Mouse (Mus musculus): Measurements from ENCODE around the gene Tor3a.

GRCm38 (mm10) chr1:156648705-156649104 lies 25.5 kb downstream of the Tor3a start:
- no peak for TF ChIP-seq POLR2A (IDR thresholded peaks at IDR 0.05; ENCODE audit: control insufficient read depth in 1 of 2, insufficient read depth in 1 of 2, low read depth in 1 of 2, low read length in 2 of 2, poor library complexity in 1 of 2)
- no peak for TF ChIP-seq MAZ (IDR thresholded peaks at IDR 0.05; ENCODE audit: low read depth, low read length)
- TF ChIP-seq CTCF (IDR thresholded peaks at IDR 0.05 in 2 of 3, conservative IDR thresholded peaks at IDR 0.05 in 1 of 3; ENCODE audit: control insufficient read depth in 1 of 3, insufficient read depth in 1 of 3, low read depth in 2 of 3, low read length in 3 of 3, poor library complexity in 1 of 3, severe bottlenecking in 1 of 3), result no peak
- TF ChIP-seq USF1 (IDR thresholded peaks at IDR 0.05; ENCODE audit: low read depth, low read length), result no peak
